Mouse (Mus musculus): Measurements from ENCODE around the gene Dbf4. TPM values are rescaled to one million over a fixed set of nuclear protein-coding genes. Genes with fewer than 3 reads are reported as not detected.

Gene Dbf4
- polyA plus RNA-seq, 1 experiment from 2014 or later: 27.3 TPM

DNA sequence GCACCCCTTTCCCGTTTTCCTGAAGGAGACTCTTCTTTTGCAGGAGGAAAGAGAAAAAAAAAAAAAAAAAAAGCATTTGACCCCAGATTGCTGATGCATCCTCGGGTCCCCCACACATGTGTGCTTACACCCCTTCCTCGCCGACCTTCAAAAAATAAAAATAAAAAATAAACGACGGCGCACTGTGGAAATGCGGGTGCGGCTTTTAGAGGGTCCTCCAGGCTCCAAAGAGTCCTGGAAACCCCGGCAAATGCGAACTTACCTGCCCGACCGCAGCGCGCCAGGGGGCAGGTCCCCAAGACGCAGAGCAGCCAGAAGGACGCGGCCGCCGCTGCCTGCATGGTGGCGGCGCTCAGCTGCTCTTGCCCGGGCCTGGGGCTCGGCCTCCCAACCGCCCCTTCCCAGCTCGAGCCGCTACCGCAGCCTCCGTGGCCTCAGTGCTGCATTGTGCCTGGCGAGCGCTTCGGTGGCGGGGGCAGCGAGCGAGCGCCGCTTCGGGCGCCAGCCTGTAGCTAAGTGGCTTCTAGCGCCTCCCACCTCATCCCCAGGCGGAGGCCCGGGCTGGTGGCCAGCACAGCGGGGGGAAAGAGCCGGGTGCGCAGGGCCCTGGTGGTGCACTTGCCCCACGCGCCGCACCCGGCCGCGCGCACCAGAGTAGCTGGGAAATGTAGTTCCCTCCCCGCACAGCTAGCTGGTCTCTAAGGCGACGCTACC is 54.7 kb downstream of the Dbf4 start, which contains the start of gene Adam22:
TSS of gene Adam22 (minus strand) at position 547 of the 714 bp plus-strand sequence.
- WGBS: under 1% methylated on average over 54 of the region's 55 CpGs
- peak within 1 kb of the TSS; percentile 95 for H3K4me2 ChIP-seq (ENCODE audit: low read depth, low read length)
- no peaks in the 10 kb centered on the region for H3K9me3 ChIP-seq (ENCODE audit: control insufficient read depth, low read length)
- H3K9ac ChIP-seq (ENCODE audit: low read depth, low read length): peak within 1 kb of the TSS; percentile 73
- peak within 1 kb of the TSS; percentile 70 for H3K4me3 ChIP-seq (ENCODE audit: low read length)
- no peaks in the 10 kb centered on the region for H3K4me1 ChIP-seq (ENCODE audit: control insufficient read depth, insufficient read depth, low read length)
- 0 out of 2 replicates have a peak within 1 kb of the TSS, but pooled peaks have one; percentile 14 for H3K27ac ChIP-seq (ENCODE audit: low read length)
- H3K36me3 ChIP-seq (ENCODE audit: control insufficient read depth, insufficient read depth, low read length): no peaks in the 10 kb centered on the region
- H3K27me3 ChIP-seq (replicated peaks; ENCODE audit: control insufficient read depth, insufficient read depth, low read length): peaks cover 7% of the 10 kb centered on the region
- ATAC-seq: peak; percentile 94

DNA sequence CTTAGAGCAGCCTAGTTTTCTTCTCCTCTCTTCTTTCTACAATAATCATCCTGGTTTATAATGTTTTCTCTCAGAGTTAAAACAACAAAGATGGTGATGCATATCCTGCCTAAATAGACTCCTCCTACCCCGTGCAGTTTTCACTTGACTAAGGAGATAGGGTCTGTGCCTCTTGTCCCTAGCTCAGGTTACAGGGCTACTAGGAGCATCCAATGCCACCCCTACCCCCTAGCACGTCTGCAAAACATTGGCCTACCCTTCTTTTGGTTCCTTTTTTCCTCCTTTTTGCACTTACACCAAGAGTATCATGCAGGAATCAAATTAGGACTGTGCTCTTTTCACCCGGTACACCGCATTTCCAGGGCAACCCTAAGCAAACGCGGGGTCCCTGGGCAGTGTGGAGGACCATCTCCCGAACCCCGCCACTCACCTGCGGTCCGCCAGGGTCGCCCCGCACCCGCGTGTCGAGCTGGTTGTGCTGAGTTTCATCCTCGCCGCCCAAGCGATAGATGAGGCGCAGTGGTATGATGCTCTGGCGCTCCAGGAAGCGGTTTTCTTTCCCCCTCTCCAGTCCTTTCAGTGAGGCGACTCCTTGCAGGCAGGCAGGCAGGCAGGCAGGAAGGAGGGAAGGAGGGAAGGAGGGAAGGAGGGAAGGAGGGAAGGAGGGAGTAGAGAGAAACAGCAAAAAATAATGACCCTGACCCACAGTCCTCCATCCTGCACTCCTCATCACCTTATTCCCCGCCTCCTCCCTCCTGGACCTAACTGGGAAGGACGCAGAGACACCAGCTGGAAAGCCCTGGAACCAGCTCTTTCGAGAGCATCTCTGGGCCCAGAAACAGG is 55.5 kb downstream of the Dbf4 start:
- Histone ChIP-seq H3K9me3 (ENCODE audit: control insufficient read depth, low read length) (no peaks in the 10 kb centered on the region), H3K4me1 (ENCODE audit: control insufficient read depth, insufficient read depth, low read length) (no peaks in the 10 kb centered on the region), H3K36me3 (ENCODE audit: control insufficient read depth, insufficient read depth, low read length) (no peaks in the 10 kb centered on the region), H3K4me3 (ENCODE audit: low read length) (peak overlapping the region; percentile 70), H3K27ac (ENCODE audit: low read length) (no peak overlapping the region), H3K27me3 (replicated peaks; ENCODE audit: control insufficient read depth, insufficient read depth, low read length) (peaks cover 7% of the 10 kb centered on the region), H3K4me2 (ENCODE audit: low read depth, low read length) (peak overlapping the region; percentile 95), H3K9ac (ENCODE audit: low read depth, low read length) (peak overlapping the region; percentile 73; the same call in 1 of the 2 replicates)
- ATAC-seq: peak; percentile 50; the same call in 1 of the 2 replicates
- WGBS: 5% methylated on average over 25 of the region's 25 CpGs

DNA sequence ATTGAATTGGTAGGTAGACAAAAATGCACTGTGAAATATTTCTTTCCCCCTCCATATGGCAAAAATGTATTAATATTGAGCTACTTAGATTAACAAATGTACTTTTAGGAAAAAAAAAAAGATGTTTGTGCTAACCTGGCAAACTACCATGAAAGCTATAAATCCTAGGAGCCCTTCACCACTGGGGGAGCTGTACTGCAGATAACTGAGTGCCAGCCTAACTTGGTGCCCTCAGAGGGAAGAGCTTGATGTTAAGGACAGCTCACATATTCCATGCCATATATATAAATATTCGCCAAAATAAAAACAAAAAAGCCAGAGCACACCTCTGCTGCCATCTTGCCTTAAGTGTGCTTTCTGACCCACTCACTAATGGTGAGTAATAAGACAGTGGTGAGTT is 60.2 kb downstream of the Dbf4 start:
- Histone ChIP-seq H3K27me3 (replicated peaks; ENCODE audit: control insufficient read depth, insufficient read depth, low read length) (no peaks in the 10 kb centered on the region), H3K4me2 (ENCODE audit: low read depth, low read length) (no peak overlapping the region), H3K9me3 (ENCODE audit: control insufficient read depth, low read length) (no peaks in the 10 kb centered on the region), H3K9ac (ENCODE audit: low read depth, low read length) (no peak overlapping the region), H3K4me1 (ENCODE audit: control insufficient read depth, insufficient read depth, low read length) (no peaks in the 10 kb centered on the region), H3K36me3 (ENCODE audit: control insufficient read depth, insufficient read depth, low read length) (no peaks in the 10 kb centered on the region), H3K4me3 (ENCODE audit: low read length) (no peak overlapping the region), H3K27ac (ENCODE audit: low read length) (no peak overlapping the region)
- no peak for ATAC-seq
- 56% methylated on average over 1 of the region's 1 CpGs for WGBS

- no peaks in the 10 kb centered on the region for H3K27me3 ChIP-seq (replicated peaks; ENCODE audit: control insufficient read depth, insufficient read depth, low read length)
- no peak for ATAC-seq
- H3K27ac ChIP-seq (ENCODE audit: low read length): no peak overlapping the region
- no peak overlapping the region for H3K4me2 ChIP-seq (ENCODE audit: low read depth, low read length)
- no peaks in the 10 kb centered on the region for H3K36me3 ChIP-seq (ENCODE audit: control insufficient read depth, insufficient read depth, low read length)
- no peaks in the 10 kb centered on the region for H3K4me1 ChIP-seq (ENCODE audit: control insufficient read depth, insufficient read depth, low read length)
- WGBS: 75% methylated on average over 8 of the region's 8 CpGs
- no peak overlapping the region for H3K4me3 ChIP-seq (ENCODE audit: low read length)
- H3K9ac ChIP-seq (ENCODE audit: low read depth, low read length): no peak overlapping the region
- no peaks in the 10 kb centered on the region for H3K9me3 ChIP-seq (ENCODE audit: control insufficient read depth, low read length)
These were observed 64.8 kb downstream of the Dbf4 start for GRCm38 (mm10) chr5:8357677-8358076.

- no peak for ATAC-seq
- no peaks in the 10 kb centered on the region for H3K9me3 ChIP-seq (ENCODE audit: control insufficient read depth, low read length)
- no peak overlapping the region for H3K27ac ChIP-seq (ENCODE audit: low read length)
- no peak overlapping the region for H3K4me2 ChIP-seq (ENCODE audit: low read depth, low read length)
- H3K27me3 ChIP-seq (replicated peaks; ENCODE audit: control insufficient read depth, insufficient read depth, low read length): no peaks in the 10 kb centered on the region
- H3K4me1 ChIP-seq (ENCODE audit: control insufficient read depth, insufficient read depth, low read length): no peaks in the 10 kb centered on the region
- no peak overlapping the region for H3K4me3 ChIP-seq (ENCODE audit: low read length)
- WGBS: 46% methylated on average over 13 of the region's 13 CpGs
- no peak overlapping the region for H3K9ac ChIP-seq (ENCODE audit: low read depth, low read length)
- no peaks in the 10 kb centered on the region for H3K36me3 ChIP-seq (ENCODE audit: control insufficient read depth, insufficient read depth, low read length)
These were observed 65.4 kb downstream of the Dbf4 start for GRCm38 (mm10) chr5:8356885-8357651.

GRCm38 (mm10) chr5:8356326-8356725 is 66.2 kb downstream of the Dbf4 start:
- Histone ChIP-seq H3K27ac (ENCODE audit: low read length) (no peak overlapping the region), H3K4me2 (ENCODE audit: low read depth, low read length) (no peak overlapping the region), H3K27me3 (replicated peaks; ENCODE audit: control insufficient read depth, insufficient read depth, low read length) (no peaks in the 10 kb centered on the region), H3K36me3 (ENCODE audit: control insufficient read depth, insufficient read depth, low read length) (no peaks in the 10 kb centered on the region), H3K4me3 (ENCODE audit: low read length) (no peak overlapping the region), H3K9ac (ENCODE audit: low read depth, low read length) (no peak overlapping the region), H3K4me1 (ENCODE audit: control insufficient read depth, insufficient read depth, low read length) (no peaks in the 10 kb centered on the region), H3K9me3 (ENCODE audit: control insufficient read depth, low read length) (no peaks in the 10 kb centered on the region)
- ATAC-seq: no peak
- 36% methylated on average over 2 of the region's 2 CpGs for WGBS

GRCm38 (mm10) chr5:8349557-8349956 is 73.0 kb downstream of the Dbf4 start:
- no peaks in the 10 kb centered on the region for H3K4me1 ChIP-seq (ENCODE audit: control insufficient read depth, insufficient read depth, low read length)
- no peak overlapping the region for H3K4me3 ChIP-seq (ENCODE audit: low read length)
- ATAC-seq: no peak
- H3K27me3 ChIP-seq (replicated peaks; ENCODE audit: control insufficient read depth, insufficient read depth, low read length): no peaks in the 10 kb centered on the region
- H3K9ac ChIP-seq (ENCODE audit: low read depth, low read length): no peak overlapping the region
- no peaks in the 10 kb centered on the region for H3K9me3 ChIP-seq (ENCODE audit: control insufficient read depth, low read length)
- no peaks in the 10 kb centered on the region for H3K36me3 ChIP-seq (ENCODE audit: control insufficient read depth, insufficient read depth, low read length)
- H3K4me2 ChIP-seq (ENCODE audit: low read depth, low read length): no peak overlapping the region
- WGBS: 58% methylated on average over 10 of the region's 10 CpGs
- no peak overlapping the region for H3K27ac ChIP-seq (ENCODE audit: low read length)

Measured in intestine, embryonic 16.5 days (tissue).